Mouse (Mus musculus) B cell, adult (primary cell): ENCODE results near the gene Rap1b. TPM values are rescaled to one million over a fixed set of nuclear protein-coding genes. Genes with fewer than 3 reads are reported as not detected.

Experiments used
- total RNA-seq: library from RNA; stranded (reverse); gene quantifications from 4 replicates; pipeline ENCODE4 v1.2.4, GENCODE M21; 2023; ENCODE audit not compliant: inconsistent age

Rap1b gene
- total RNA-seq: 418 to 435 TPM (median 428 TPM) in 4 replicates

DNA sequence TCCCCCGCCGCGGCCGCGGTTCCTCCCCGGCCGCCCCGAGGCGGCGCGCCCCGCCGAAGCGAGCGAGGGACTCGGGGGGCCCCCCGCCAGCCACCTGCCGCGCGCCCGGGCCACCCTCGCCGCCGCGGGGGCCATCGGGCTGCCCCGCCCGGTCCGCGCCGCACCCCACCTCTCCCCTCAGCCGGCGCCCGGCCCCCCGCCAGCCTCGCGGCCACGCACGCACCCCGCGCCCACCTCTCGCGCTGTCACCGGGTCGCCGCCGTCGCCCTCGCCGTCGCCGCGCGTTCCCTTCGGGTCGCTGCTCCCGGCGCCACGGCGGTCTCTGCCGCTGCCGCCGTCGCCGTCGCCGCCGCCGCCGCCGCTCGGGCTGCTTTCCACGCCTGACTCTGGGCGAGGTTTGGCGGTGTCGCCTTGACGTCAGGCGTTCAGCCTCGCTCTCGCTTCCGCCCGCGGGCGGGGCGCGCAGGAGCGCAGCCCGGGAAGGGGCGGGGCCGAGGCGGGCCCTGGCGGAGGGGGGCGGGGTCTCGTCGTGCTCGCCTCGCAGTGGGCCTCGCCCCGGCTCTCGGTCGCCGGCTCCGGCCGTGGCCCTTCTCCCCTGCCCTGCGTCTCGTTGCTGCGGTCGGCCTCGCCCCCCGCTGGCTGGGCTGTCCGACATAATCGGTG is at the start of gene Rap1b:
Gene Rap1b (minus strand): TSS at position 439 of the 663 bp plus-strand sequence.

DNA sequence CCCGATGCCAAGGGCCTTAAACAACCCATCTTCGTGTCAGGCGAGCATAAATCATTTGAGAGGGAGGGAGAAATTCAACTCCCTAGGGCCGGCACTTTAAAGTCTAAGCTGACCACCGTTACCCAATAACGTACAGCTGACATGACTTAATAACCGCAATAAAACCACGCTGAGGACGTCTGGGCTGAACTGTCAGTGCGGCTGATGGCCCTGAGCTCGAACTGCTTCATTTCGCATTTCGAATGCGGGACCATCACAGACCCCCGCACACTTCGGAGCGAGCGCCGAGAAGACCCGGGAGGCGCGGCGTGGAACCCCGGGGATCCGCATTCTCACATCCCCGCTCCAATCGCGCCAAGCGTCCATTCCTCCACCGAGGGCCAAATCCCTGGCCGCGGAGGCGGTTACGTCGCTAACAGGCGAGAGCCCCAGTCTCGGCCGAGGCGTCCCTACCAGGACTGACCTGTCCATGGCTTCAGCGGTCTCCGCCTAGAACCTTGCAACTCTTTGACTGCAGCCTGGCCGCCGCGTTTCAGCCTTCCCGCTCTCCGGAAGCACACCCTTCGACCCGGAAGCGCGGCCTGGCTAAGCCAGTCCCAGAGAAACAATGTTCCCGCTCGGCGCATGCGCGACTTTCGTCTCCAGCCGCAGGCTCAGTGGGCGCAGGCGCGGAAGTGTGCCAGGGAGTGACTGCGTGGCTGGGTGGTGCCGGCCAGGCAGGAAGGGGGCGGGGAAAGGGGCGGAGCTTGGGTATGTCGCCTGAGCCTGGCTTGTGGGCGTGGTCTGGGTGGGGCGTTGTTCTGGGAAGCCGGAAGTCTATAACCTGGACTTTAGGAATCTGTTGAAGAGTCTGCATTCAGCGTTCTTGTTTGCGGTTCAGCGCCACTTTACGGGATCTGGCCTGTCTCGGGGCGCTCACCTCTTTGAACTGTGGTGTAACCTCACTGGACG is 53.4 kb downstream of the Rap1b start, which contains the start of gene Nup107:
Gene Nup107 (minus strand): TSS at position 565 of the 951 bp plus-strand sequence.

Other genes starting within 250 kb of the Rap1b start
- 54.6 to 82.5 TPM (median 67.0 TPM) in 4 replicates for gene Cpm, start 216.5 kb downstream of the Rap1b start, total RNA-seq
- gene Mdm2, start 135.3 kb downstream of the Rap1b start, total RNA-seq: 133 to 146 TPM (median 139 TPM) in 4 replicates
- 9.6 to 14.0 TPM (median 11.8 TPM) in 4 replicates for gene Slc35e3, start 99.7 kb downstream of the Rap1b start, total RNA-seq
- 37.3 to 39.2 TPM (median 37.9 TPM) in 4 replicates for gene Nup107, start 53.3 kb downstream of the Rap1b start, total RNA-seq